Mouse (Mus musculus) retina, postnatal 7 days (tissue): ENCODE data around the gene Olfr474.
"Not testable (repeated sequence)": the region's sequence is repeated elsewhere in the genome, so short reads cannot be mapped to it uniquely, and the experiment has no call there.

ENCODE experiments used
- DNase-seq: peaks from one replicate; pipeline ENCODE4 v3.0.0-alpha.2; 2012; ENCODE audit warnings: low read depth, low spot score

The Olfr474 gene

GRCm38 (mm10) chr7:107954343-107954742 lies at the start of gene Olfr474:
TSS of gene Olfr474 (plus strand) at chr7:107954643.
- DNase-seq = no peak

- DNase-seq = no peak
Measured at GRCm38 (mm10) chr7:107930146-107930545, 24.3 kb upstream of the Olfr474 start, which contains the start of gene Olfr473. TSS of gene Olfr473 (plus strand) at chr7:107930446.

GRCm38 (mm10) chr7:107952539-107952938 lies 1.9 kb upstream of the Olfr474 start:
- not testable (repeated sequence) for DNase-seq

- no peak for DNase-seq
Measured at GRCm38 (mm10) chr7:107964503-107964902, 10.1 kb downstream of the Olfr474 start, which contains the start of gene Olfr476. TSS of gene Olfr476 (plus strand) at chr7:107964803.

DNA sequence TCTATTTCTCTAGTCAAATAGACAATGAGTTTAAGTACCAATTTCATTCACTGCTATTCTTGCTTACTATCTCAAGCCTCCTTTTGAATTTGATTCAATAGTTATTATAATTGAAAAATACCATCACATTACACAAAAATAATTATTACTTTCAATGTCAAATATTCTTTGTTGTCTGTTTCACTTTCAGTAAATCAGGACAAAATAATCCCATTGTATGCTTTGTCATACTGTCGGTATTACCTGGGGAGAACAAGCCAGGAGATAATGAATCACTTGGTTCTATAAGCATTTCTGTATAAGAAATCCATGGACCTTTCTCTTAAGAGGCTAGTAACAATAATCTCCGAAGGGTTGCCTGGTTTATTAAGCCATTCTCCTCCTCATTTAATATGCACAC lies 31.9 kb downstream of the Olfr474 start, which contains the start of gene Olfr477:
Gene Olfr477 (plus strand): TSS at position 301 of the 400 bp plus-strand sequence.
- no peak for DNase-seq
